Mouse (Mus musculus) neural tube, embryonic 10.5 days (tissue): ENCODE measurements around the gene Ogfod1.

ENCODE experiments used
- DNase-seq: peaks from one replicate; pipeline ENCODE4 v3.0.0-alpha.2; 2017; ENCODE audit warnings: low spot score; ENCODE audit errors: extremely low spot score

Ogfod1 gene

GRCm38 (mm10) chr8:94036944-94037524, at the start of gene Ogfod1, which contains the start of gene Nudt21:
Gene Ogfod1 (plus strand): TSS chr8:94037198.
Gene Nudt21 (minus strand): TSS chr8:94037031.
- peak; percentile 93 for DNase-seq

- no peak for DNase-seq
Observed at GRCm38 (mm10) chr8:93989739-93990138, 47.3 kb upstream of the Ogfod1 start.

GRCm38 (mm10) chr8:93998961-93999360, 38.0 kb upstream of the Ogfod1 start:
- no peak for DNase-seq

GRCm38 (mm10) chr8:94004139-94004538, 32.9 kb upstream of the Ogfod1 start:
- DNase-seq, result no peak

- no peak for DNase-seq
Observed at GRCm38 (mm10) chr8:94009243-94009845, 27.7 kb upstream of the Ogfod1 start.

GRCm38 (mm10) chr8:94010101-94010705, 26.8 kb upstream of the Ogfod1 start:
- no peak for DNase-seq

GRCm38 (mm10) chr8:94011076-94012012, 25.7 kb upstream of the Ogfod1 start:
- no peak for DNase-seq

- peak; percentile 81 for DNase-seq
Observed at GRCm38 (mm10) chr8:94012013-94012951, 24.7 kb upstream of the Ogfod1 start, which contains the start of gene Amfr. Gene Amfr (minus strand): TSS chr8:94012842.

- no peak for DNase-seq
Observed at GRCm38 (mm10) chr8:94013026-94013612, 23.9 kb upstream of the Ogfod1 start.

- DNase-seq, result no peak
Observed at GRCm38 (mm10) chr8:94023916-94024315, 13.1 kb upstream of the Ogfod1 start.

- DNase-seq, result no peak
Observed at GRCm38 (mm10) chr8:94029701-94030100, 7.3 kb upstream of the Ogfod1 start.

GRCm38 (mm10) chr8:94033601-94034000, 3.4 kb upstream of the Ogfod1 start:
- DNase-seq, result no peak

- DNase-seq, result no peak
Observed at GRCm38 (mm10) chr8:94035200-94035599, 1.8 kb upstream of the Ogfod1 start.

- peak; percentile 76 for DNase-seq
Observed at GRCm38 (mm10) chr8:94036541-94036940, 457 bp upstream of the Ogfod1 start.

GRCm38 (mm10) chr8:94037806-94038205, 808 bp downstream of the Ogfod1 start:
- peak; percentile 22 for DNase-seq

GRCm38 (mm10) chr8:94047845-94048244, 10.8 kb downstream of the Ogfod1 start:
- DNase-seq, result no peak

GRCm38 (mm10) chr8:94052696-94053095, 15.7 kb downstream of the Ogfod1 start:
- DNase-seq, result no peak

- DNase-seq, result peak; percentile 46
Observed at GRCm38 (mm10) chr8:94057157-94057854, 20.3 kb downstream of the Ogfod1 start.

- DNase-seq, result peak; percentile 32
Observed at GRCm38 (mm10) chr8:94066121-94066863, 29.3 kb downstream of the Ogfod1 start.
